Mouse (Mus musculus): ENCODE measurements around the gene Lsm3. TPM values are rescaled to one million over a fixed set of nuclear protein-coding genes. Genes with fewer than 3 reads are reported as not detected.

Gene Lsm3
- polyA plus RNA-seq, 1 experiment = 25.5 TPM

- DNase-seq = no peak
- no peak overlapping the region for H3K27ac ChIP-seq (ENCODE audit: insufficient read depth, low read depth, low read length)
- TF ChIP-seq CTCF (conservative IDR thresholded peaks at IDR 0.05; ENCODE audit: insufficient read depth, insufficient read length, low read depth, low read length) (no peak), POLR2A (IDR thresholded peaks at IDR 0.05; ENCODE audit: low read depth, low read length) (no peak)
- 59% methylated on average over 5 of the region's 5 CpGs for WGBS
- no peaks in the 10 kb centered on the region for H3K27me3 ChIP-seq (replicated peaks; ENCODE audit: control insufficient read depth, insufficient read depth, low read length)
- no peak overlapping the region for H3K4me3 ChIP-seq (ENCODE audit: insufficient read depth, low read depth, low read length)
- no peaks in the 10 kb centered on the region for H3K36me3 ChIP-seq (ENCODE audit: control insufficient read depth, insufficient read depth, low read length)
- H3K4me1 ChIP-seq (ENCODE audit: control insufficient read depth, insufficient read depth, low read length) = no peaks in the 10 kb centered on the region
These were observed 33.9 kb downstream of the Lsm3 start for GRCm38 (mm10) chr6:91549621-91550020.

DNA sequence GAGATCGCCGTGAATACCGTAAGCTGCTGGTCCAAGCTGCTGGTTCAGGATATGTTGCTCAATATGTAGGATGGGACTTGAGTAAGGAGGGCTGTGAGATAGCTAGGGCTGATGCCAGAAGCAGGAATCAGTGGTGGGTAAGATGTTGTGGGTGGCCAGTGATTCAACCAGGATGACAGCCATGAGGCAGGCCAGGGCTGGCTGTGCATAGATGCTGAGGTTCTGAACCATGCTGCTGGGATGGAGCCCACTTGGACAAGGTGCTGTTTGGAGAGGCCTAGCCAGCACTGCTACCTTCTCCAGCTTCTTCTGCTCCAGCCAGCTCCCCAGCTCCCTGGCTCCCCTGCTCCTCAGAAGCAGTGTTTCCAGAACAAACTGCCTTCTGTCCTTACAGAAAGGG, 35.9 kb downstream of the Lsm3 start:
- H3K27me3 ChIP-seq (replicated peaks; ENCODE audit: control insufficient read depth, insufficient read depth, low read length) = no peaks in the 10 kb centered on the region
- no peaks in the 10 kb centered on the region for H3K4me1 ChIP-seq (ENCODE audit: control insufficient read depth, insufficient read depth, low read length)
- no peak overlapping the region for H3K27ac ChIP-seq (ENCODE audit: insufficient read depth, low read depth, low read length)
- no peaks in the 10 kb centered on the region for H3K36me3 ChIP-seq (ENCODE audit: control insufficient read depth, insufficient read depth, low read length)
- TF ChIP-seq CTCF (conservative IDR thresholded peaks at IDR 0.05; ENCODE audit: insufficient read depth, insufficient read length, low read depth, low read length) (no peak), POLR2A (IDR thresholded peaks at IDR 0.05; ENCODE audit: low read depth, low read length) (no peak)
- WGBS = 95% methylated on average over 3 of the region's 3 CpGs
- no peak overlapping the region for H3K4me3 ChIP-seq (ENCODE audit: insufficient read depth, low read depth, low read length)
- DNase-seq = no peak

DNA sequence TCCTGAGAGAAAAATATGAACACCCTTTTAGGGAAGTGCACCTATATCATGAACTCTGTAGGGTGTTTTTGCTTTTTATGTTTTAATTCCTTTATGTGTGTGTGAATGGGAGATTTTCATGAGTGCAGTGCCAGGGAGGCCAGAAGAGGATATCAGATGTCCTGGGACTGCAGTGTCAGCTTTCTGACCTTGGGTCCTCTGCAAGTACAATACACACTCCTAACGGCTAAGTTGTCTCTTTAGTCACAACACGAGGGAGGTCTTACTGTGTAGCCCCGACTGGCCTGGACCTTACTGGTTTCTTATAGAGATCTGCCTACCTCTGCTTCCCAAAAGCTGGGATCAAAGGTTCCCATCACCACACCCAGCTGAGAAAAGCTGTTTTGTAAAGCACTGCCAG, 37.0 kb downstream of the Lsm3 start:
- no peaks in the 10 kb centered on the region for H3K36me3 ChIP-seq (ENCODE audit: control insufficient read depth, insufficient read depth, low read length)
- no peak overlapping the region for H3K4me3 ChIP-seq (ENCODE audit: insufficient read depth, low read depth, low read length)
- TF ChIP-seq CTCF (conservative IDR thresholded peaks at IDR 0.05; ENCODE audit: insufficient read depth, insufficient read length, low read depth, low read length) (no peak), POLR2A (IDR thresholded peaks at IDR 0.05; ENCODE audit: low read depth, low read length) (no peak)
- DNase-seq = no peak
- WGBS = 34% methylated on average over 3 of the region's 3 CpGs
- no peaks in the 10 kb centered on the region for H3K4me1 ChIP-seq (ENCODE audit: control insufficient read depth, insufficient read depth, low read length)
- H3K27ac ChIP-seq (ENCODE audit: insufficient read depth, low read depth, low read length) = no peak overlapping the region
- no peaks in the 10 kb centered on the region for H3K27me3 ChIP-seq (replicated peaks; ENCODE audit: control insufficient read depth, insufficient read depth, low read length)

- no peak overlapping the region for H3K27ac ChIP-seq (ENCODE audit: insufficient read depth, low read depth, low read length)
- H3K4me3 ChIP-seq (ENCODE audit: insufficient read depth, low read depth, low read length) = no peak overlapping the region
- DNase-seq = no peak
- peaks cover 3% of the 10 kb centered on the region; the same call in 1 of the 2 replicates for H3K4me1 ChIP-seq (ENCODE audit: control insufficient read depth, insufficient read depth, low read length)
- WGBS = 43% methylated on average over 1 of the region's 1 CpGs
- no peaks in the 10 kb centered on the region for H3K36me3 ChIP-seq (ENCODE audit: control insufficient read depth, insufficient read depth, low read length)
- no peaks in the 10 kb centered on the region for H3K27me3 ChIP-seq (replicated peaks; ENCODE audit: control insufficient read depth, insufficient read depth, low read length)
- TF ChIP-seq POLR2A (IDR thresholded peaks at IDR 0.05; ENCODE audit: low read depth, low read length) (no peak), CTCF (conservative IDR thresholded peaks at IDR 0.05; ENCODE audit: insufficient read depth, insufficient read length, low read depth, low read length) (no peak)
These were observed 42.8 kb downstream of the Lsm3 start for GRCm38 (mm10) chr6:91558565-91558964.

- no peak for DNase-seq
- H3K27ac ChIP-seq (ENCODE audit: insufficient read depth, low read depth, low read length) = no peak overlapping the region
- H3K4me1 ChIP-seq (ENCODE audit: control insufficient read depth, insufficient read depth, low read length) = peaks cover 3% of the 10 kb centered on the region; the same call in 1 of the 2 replicates
- H3K27me3 ChIP-seq (replicated peaks; ENCODE audit: control insufficient read depth, insufficient read depth, low read length) = no peaks in the 10 kb centered on the region
- TF ChIP-seq POLR2A (IDR thresholded peaks at IDR 0.05; ENCODE audit: low read depth, low read length) (no peak), CTCF (conservative IDR thresholded peaks at IDR 0.05; ENCODE audit: insufficient read depth, insufficient read length, low read depth, low read length) (no peak)
- H3K36me3 ChIP-seq (ENCODE audit: control insufficient read depth, insufficient read depth, low read length) = no peaks in the 10 kb centered on the region
- no peak overlapping the region for H3K4me3 ChIP-seq (ENCODE audit: insufficient read depth, low read depth, low read length)
- 90% methylated on average over 4 of the region's 4 CpGs for whole genome bisulfite sequencing
These were observed 43.6 kb downstream of the Lsm3 start for GRCm38 (mm10) chr6:91559371-91559770.

DNA sequence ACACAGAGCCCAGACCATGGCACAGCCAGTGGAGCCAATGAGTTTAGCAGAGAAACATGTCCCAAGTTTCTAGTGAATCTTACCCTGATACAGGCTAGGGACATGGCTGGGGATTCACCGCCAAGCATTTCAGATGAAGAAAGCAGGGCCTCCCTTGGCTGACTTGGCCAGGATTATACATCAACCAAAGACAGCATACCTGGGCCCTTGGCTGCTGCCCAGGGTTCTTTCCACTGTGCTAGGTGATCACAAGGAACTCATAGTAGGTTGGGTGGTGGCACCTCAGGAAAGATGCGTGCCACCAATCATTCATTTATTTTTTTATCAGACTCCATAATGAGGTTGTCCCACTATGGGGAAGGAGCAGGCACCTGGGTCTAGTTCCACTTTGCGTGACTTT, 44.5 kb downstream of the Lsm3 start:
- Histone ChIP-seq H3K27ac (ENCODE audit: insufficient read depth, low read depth, low read length) (peak overlapping the region; percentile 41), H3K4me1 (ENCODE audit: control insufficient read depth, insufficient read depth, low read length) (peaks cover 3% of the 10 kb centered on the region; the same call in 1 of the 2 replicates), H3K27me3 (replicated peaks; ENCODE audit: control insufficient read depth, insufficient read depth, low read length) (no peaks in the 10 kb centered on the region), H3K4me3 (ENCODE audit: insufficient read depth, low read depth, low read length) (no peak overlapping the region), H3K36me3 (ENCODE audit: control insufficient read depth, insufficient read depth, low read length) (no peaks in the 10 kb centered on the region)
- TF ChIP-seq POLR2A (IDR thresholded peaks at IDR 0.05; ENCODE audit: low read depth, low read length) = no peak
- no peak for TF ChIP-seq CTCF (conservative IDR thresholded peaks at IDR 0.05; ENCODE audit: insufficient read depth, insufficient read length, low read depth, low read length)
- 51% methylated on average over 3 of the region's 3 CpGs for WGBS
- DNase-seq = peak; percentile 93

DNA sequence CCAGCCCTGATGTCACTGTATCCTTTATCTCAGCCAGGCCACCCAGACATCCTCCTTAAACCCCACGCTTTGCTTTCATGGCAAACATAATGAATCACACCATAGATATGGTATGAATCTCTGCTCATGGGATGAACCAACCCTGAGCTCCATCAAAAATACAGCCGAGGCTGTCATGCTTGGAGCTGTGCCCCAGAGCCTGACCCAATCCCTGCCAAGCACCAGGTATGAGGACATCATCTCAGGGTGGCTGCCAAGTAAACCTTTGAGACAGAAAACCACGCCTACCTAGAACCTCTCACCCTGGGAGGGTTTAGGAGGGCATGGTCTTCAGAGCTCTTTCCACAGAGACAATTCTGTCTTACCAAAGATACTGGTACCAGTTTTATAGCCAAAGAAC, 47.3 kb downstream of the Lsm3 start:
- H3K36me3 ChIP-seq (ENCODE audit: control insufficient read depth, insufficient read depth, low read length) = no peaks in the 10 kb centered on the region
- H3K4me1 ChIP-seq (ENCODE audit: control insufficient read depth, insufficient read depth, low read length) = peaks cover 3% of the 10 kb centered on the region; the same call in 1 of the 2 replicates
- H3K4me3 ChIP-seq (ENCODE audit: insufficient read depth, low read depth, low read length) = no peak overlapping the region
- DNase-seq = peak; percentile 84
- no peak for TF ChIP-seq CTCF (conservative IDR thresholded peaks at IDR 0.05; ENCODE audit: insufficient read depth, insufficient read length, low read depth, low read length)
- TF ChIP-seq POLR2A (IDR thresholded peaks at IDR 0.05; ENCODE audit: low read depth, low read length) = no peak
- 0 out of 2 replicates have a peak overlapping the region, but pooled peaks have one; percentile 1 for H3K27ac ChIP-seq (ENCODE audit: insufficient read depth, low read depth, low read length)
- 49% methylated on average over 3 of the region's 3 CpGs for WGBS
- H3K27me3 ChIP-seq (replicated peaks; ENCODE audit: control insufficient read depth, insufficient read depth, low read length) = no peaks in the 10 kb centered on the region
